Mouse (Mus musculus): Measurements from ENCODE around the gene Macf1. TPM values are rescaled to one million over a fixed set of nuclear protein-coding genes. Genes with fewer than 3 reads are reported as not detected.
A peak's percentile ranks its signal among the peaks of the same experiment; 100 is the strongest.

Macf1 gene
- polyA plus RNA-seq, 2 experiments, result 79.8 to 103 TPM

DNA sequence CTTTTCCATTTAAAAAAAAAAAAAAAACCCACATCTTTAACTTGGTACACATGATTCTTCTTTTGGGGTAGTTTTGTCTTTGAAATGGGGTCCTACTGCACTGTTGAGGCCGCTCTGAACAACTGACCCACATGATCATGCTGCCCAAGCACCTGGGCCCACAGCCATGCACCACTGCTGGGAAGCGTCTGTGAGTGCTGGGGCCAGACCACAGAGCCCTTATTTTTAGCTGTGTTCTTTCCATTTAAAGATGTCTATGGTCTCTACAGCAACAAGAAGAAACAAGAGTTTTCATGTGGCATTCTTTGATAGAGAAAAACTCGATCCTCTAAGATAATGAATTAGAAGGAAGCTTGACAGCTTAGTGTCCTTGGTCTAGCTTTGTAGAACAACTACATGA is 135.8 kb downstream of the Macf1 start:
- Histone ChIP-seq H3K27me3 (ENCODE audit: control insufficient read depth, insufficient read depth, low read length) (no peaks in the 10 kb centered on the region), H3K36me3 (ENCODE audit: control insufficient read depth, insufficient read depth, low read length) (peaks cover 11% of the 10 kb centered on the region; the same call in 1 of the 2 replicates), H3K4me3 (replicated peaks; ENCODE audit: low read length) (no peak overlapping the region), H3K27ac (replicated peaks; ENCODE audit: low read depth, low read length) (no peak overlapping the region), H3K4me1 (ENCODE audit: control insufficient read depth, insufficient read depth, low read length) (no peaks in the 10 kb centered on the region), H3K9ac (ENCODE audit: low read depth, low read length, severe bottlenecking) (no peak overlapping the region), H3K9me3 (ENCODE audit: control insufficient read depth, low read length) (no peaks in the 10 kb centered on the region), H3K4me2 (replicated peaks; ENCODE audit: low read depth, low read length, severe bottlenecking) (no peak overlapping the region)
- ATAC-seq (ENCODE audit: low FRiP score, low read depth), result no peak
- no peak for TF ChIP-seq POLR2A (IDR thresholded peaks at IDR 0.05; ENCODE audit: borderline replicate concordance, extremely low read depth, insufficient read depth, insufficient read length)
- DNase-seq (ENCODE audit: low spot score), result no peak
- WGBS, result 88% methylated on average over 3 of the region's 3 CpGs

DNA sequence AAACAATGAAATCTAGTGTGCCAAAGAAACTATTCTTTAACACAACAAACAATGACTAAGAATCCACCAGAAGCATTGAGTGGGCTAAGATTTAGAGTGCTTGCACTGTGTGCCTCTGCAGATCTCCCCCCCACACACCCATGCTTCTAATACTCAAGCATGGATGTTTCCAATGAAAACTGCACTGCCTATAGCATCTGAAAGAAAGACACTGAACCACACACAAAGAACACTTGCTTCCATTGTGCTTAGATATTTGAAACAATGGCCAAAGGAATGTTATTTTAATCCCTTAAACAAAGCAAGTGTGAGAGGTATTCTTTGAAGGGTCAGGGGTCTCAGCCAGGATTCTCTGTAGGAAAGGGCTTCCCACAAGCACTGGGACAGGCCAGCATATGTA is 140.5 kb downstream of the Macf1 start:
- Histone ChIP-seq H3K27me3 (ENCODE audit: control insufficient read depth, insufficient read depth, low read length) (no peaks in the 10 kb centered on the region), H3K4me3 (replicated peaks; ENCODE audit: low read length) (no peak overlapping the region), H3K27ac (replicated peaks; ENCODE audit: low read depth, low read length) (no peak overlapping the region), H3K36me3 (ENCODE audit: control insufficient read depth, insufficient read depth, low read length) (peaks cover 6% of the 10 kb centered on the region; the same call in 1 of the 2 replicates), H3K9ac (ENCODE audit: low read depth, low read length, severe bottlenecking) (no peak overlapping the region), H3K4me1 (ENCODE audit: control insufficient read depth, insufficient read depth, low read length) (no peaks in the 10 kb centered on the region), H3K9me3 (ENCODE audit: control insufficient read depth, low read length) (no peaks in the 10 kb centered on the region), H3K4me2 (replicated peaks; ENCODE audit: low read depth, low read length, severe bottlenecking) (no peak overlapping the region)
- ATAC-seq (ENCODE audit: low FRiP score, low read depth) (no peak), DNase-seq (ENCODE audit: low spot score) (no peak)
- no peak for TF ChIP-seq POLR2A (IDR thresholded peaks at IDR 0.05; ENCODE audit: borderline replicate concordance, extremely low read depth, insufficient read depth, insufficient read length)

DNA sequence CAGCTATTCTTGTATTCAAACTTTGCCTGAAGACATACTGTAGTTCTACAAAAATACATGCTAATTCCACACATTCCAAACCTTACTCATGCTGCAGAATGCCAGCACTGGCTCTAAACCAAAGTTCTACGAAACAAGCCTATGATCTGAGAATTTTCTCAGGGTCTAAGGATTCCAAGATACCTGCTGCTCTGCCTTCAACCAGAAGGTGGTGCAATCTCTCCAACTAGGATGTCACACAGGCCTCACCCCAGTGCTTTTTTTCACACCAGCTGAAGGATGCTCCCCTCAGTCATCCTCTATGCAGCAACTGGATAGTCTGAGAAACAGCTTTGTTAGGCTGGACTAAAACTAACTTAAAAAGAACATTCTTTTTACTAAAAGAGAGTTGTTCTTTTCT is 148.9 kb downstream of the Macf1 start:
- Histone ChIP-seq H3K27me3 (ENCODE audit: control insufficient read depth, insufficient read depth, low read length) (no peaks in the 10 kb centered on the region), H3K9me3 (ENCODE audit: control insufficient read depth, low read length) (no peaks in the 10 kb centered on the region), H3K9ac (ENCODE audit: low read depth, low read length, severe bottlenecking) (no peak overlapping the region), H3K4me1 (ENCODE audit: control insufficient read depth, insufficient read depth, low read length) (peaks cover 4% of the 10 kb centered on the region; the same call in 1 of the 2 replicates), H3K4me2 (replicated peaks; ENCODE audit: low read depth, low read length, severe bottlenecking) (no peak overlapping the region), H3K27ac (replicated peaks; ENCODE audit: low read depth, low read length) (no peak overlapping the region), H3K4me3 (replicated peaks; ENCODE audit: low read length) (no peak overlapping the region), H3K36me3 (ENCODE audit: control insufficient read depth, insufficient read depth, low read length) (no peaks in the 10 kb centered on the region)
- DNase-seq (ENCODE audit: low spot score) (peak; percentile 83), ATAC-seq (ENCODE audit: low FRiP score, low read depth) (peak; percentile 60; the same call in 1 of the 2 replicates)
- 17% methylated on average over 1 of the region's 1 CpGs for WGBS
- TF ChIP-seq POLR2A (IDR thresholded peaks at IDR 0.05; ENCODE audit: borderline replicate concordance, extremely low read depth, insufficient read depth, insufficient read length), result no peak

DNA sequence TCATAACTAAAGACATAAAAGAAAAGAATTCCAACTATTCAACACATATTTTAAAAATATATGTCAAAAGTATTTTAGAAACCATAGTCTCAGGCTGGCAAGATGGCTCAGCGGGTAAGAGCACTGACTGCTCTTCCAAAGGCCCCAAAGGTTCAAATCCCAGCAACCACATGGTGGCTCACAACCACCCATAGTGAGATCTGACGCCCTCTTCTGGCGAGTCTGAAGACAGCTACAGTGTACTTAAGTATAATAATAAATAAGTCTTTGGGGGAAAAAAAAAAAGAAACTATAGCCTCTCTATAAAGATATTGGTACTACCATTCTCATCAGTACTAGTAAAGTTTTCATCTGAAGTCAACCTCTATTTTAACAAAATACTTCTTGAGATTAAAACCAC is 152.2 kb downstream of the Macf1 start:
- Histone ChIP-seq H3K27ac (replicated peaks; ENCODE audit: low read depth, low read length) (no peak overlapping the region), H3K27me3 (ENCODE audit: control insufficient read depth, insufficient read depth, low read length) (no peaks in the 10 kb centered on the region), H3K9me3 (ENCODE audit: control insufficient read depth, low read length) (no peaks in the 10 kb centered on the region), H3K4me2 (replicated peaks; ENCODE audit: low read depth, low read length, severe bottlenecking) (no peak overlapping the region), H3K4me3 (replicated peaks; ENCODE audit: low read length) (no peak overlapping the region), H3K36me3 (ENCODE audit: control insufficient read depth, insufficient read depth, low read length) (no peaks in the 10 kb centered on the region), H3K9ac (ENCODE audit: low read depth, low read length, severe bottlenecking) (no peak overlapping the region), H3K4me1 (ENCODE audit: control insufficient read depth, insufficient read depth, low read length) (peaks cover 16% of the 10 kb centered on the region)
- no peak for ATAC-seq (ENCODE audit: low FRiP score, low read depth)
- 37% methylated on average over 3 of the region's 3 CpGs for WGBS
- DNase-seq (ENCODE audit: low spot score), result no peak
- no peak for TF ChIP-seq POLR2A (IDR thresholded peaks at IDR 0.05; ENCODE audit: borderline replicate concordance, extremely low read depth, insufficient read depth, insufficient read length)

DNA sequence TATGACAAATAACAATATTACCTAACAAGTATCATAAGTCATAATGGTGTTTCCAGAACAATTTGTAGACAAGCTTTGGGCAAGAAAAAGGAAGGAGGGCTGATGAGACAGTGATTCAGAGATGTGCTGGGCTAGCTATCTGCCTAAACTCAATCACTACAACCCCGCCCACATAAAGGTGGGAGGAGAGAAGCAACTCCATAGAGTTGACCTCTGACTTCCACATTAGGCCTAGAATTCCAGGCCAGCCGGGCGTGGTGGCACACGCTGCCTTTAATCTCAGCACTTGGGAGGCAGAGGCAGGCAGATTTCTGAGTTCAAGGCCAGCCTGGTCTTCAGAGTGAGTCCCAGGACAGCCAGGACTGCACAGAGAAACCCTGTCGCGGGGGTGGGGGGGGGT is 153.2 kb downstream of the Macf1 start:
- WGBS, result 85% methylated on average over 6 of the region's 6 CpGs

DNA sequence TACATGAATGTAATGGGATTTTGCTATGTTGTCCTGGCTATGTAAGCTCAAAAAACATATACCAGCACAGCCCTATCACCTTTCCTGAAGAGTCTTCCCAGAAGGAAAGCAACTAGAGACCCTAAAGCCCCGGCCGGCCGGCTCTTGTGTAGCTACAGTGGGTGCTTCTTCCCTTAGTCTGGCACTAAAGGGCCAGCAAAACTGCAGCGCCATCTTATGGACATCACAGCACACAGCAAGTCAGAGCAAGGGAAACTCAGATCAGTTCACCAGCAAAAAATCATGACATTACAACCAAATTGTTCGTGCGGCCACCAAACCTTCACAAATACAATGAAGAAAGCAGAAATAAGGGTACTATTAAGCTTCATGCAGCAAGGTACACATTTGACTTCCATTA is 154.9 kb downstream of the Macf1 start:
- DNase-seq (ENCODE audit: low spot score) (peak; percentile 14), ATAC-seq (ENCODE audit: low FRiP score, low read depth) (no peak)
- Histone ChIP-seq H3K4me2 (replicated peaks; ENCODE audit: low read depth, low read length, severe bottlenecking) (no peak overlapping the region), H3K4me1 (ENCODE audit: control insufficient read depth, insufficient read depth, low read length) (peaks cover 13% of the 10 kb centered on the region), H3K36me3 (ENCODE audit: control insufficient read depth, insufficient read depth, low read length) (no peaks in the 10 kb centered on the region), H3K9ac (ENCODE audit: low read depth, low read length, severe bottlenecking) (no peak overlapping the region), H3K9me3 (ENCODE audit: control insufficient read depth, low read length) (no peaks in the 10 kb centered on the region), H3K4me3 (replicated peaks; ENCODE audit: low read length) (no peak overlapping the region), H3K27me3 (ENCODE audit: control insufficient read depth, insufficient read depth, low read length) (no peaks in the 10 kb centered on the region), H3K27ac (replicated peaks; ENCODE audit: low read depth, low read length) (no peak overlapping the region)
- no peak for TF ChIP-seq POLR2A (IDR thresholded peaks at IDR 0.05; ENCODE audit: borderline replicate concordance, extremely low read depth, insufficient read depth, insufficient read length)
- 57% methylated on average over 6 of the region's 6 CpGs for WGBS

More for the DNA sequence above, 153.2 kb downstream of the Macf1 start:
- no peak for DNase-seq (ENCODE audit: low spot score)
- no peak for ATAC-seq (ENCODE audit: low FRiP score, low read depth)
- H3K27me3 ChIP-seq (ENCODE audit: control insufficient read depth, insufficient read depth, low read length), result no peaks in the 10 kb centered on the region
- no peak for TF ChIP-seq POLR2A (IDR thresholded peaks at IDR 0.05; ENCODE audit: borderline replicate concordance, extremely low read depth, insufficient read depth, insufficient read length)
- H3K36me3 ChIP-seq (ENCODE audit: control insufficient read depth, insufficient read depth, low read length), result no peaks in the 10 kb centered on the region
- H3K9ac ChIP-seq (ENCODE audit: low read depth, low read length, severe bottlenecking), result no peak overlapping the region
- no peak overlapping the region for H3K4me2 ChIP-seq (replicated peaks; ENCODE audit: low read depth, low read length, severe bottlenecking)
- no peak overlapping the region for H3K4me3 ChIP-seq (replicated peaks; ENCODE audit: low read length)
- H3K27ac ChIP-seq (replicated peaks; ENCODE audit: low read depth, low read length), result no peak overlapping the region
- H3K9me3 ChIP-seq (ENCODE audit: control insufficient read depth, low read length), result no peaks in the 10 kb centered on the region
- peaks cover 17% of the 10 kb centered on the region for H3K4me1 ChIP-seq (ENCODE audit: control insufficient read depth, insufficient read depth, low read length)

Measured in limb, embryonic 14.5 days (tissue).